Mouse (Mus musculus): ENCODE results near the gene Pltp. TPM values are rescaled to one million over a fixed set of nuclear protein-coding genes. Genes with fewer than 3 reads are reported as not detected.
"Not testable (repeated sequence)": the region's sequence is repeated elsewhere in the genome, so short reads cannot be mapped to it uniquely, and the experiment has no call there.

Pltp gene
- polyA plus RNA-seq, 1 experiment from 2014 or later: 33.4 TPM

- ATAC-seq: no peak
- DNase-seq: no peak
- peaks cover 16% of the 10 kb centered on the region for H3K4me1 ChIP-seq (ENCODE audit: insufficient read depth)
- WGBS (ENCODE audit: insufficient replicate concordance): 61% methylated on average over 4 of the region's 4 CpGs
- H3K9me3 ChIP-seq (ENCODE audit: low read length): no peaks in the 10 kb centered on the region; the same call in 1 of the 2 replicates
- TF ChIP-seq EP300 (IDR thresholded peaks at IDR 0.05; ENCODE audit: low read depth): no peak
- TF ChIP-seq CTCF (IDR thresholded peaks at IDR 0.05; ENCODE audit: low read depth): no peak
- no peak overlapping the region for H3K4me2 ChIP-seq (ENCODE audit: low read depth, low read length)
- no peaks in the 10 kb centered on the region for H3K27me3 ChIP-seq (ENCODE audit: insufficient read depth, low read length)
- no peaks in the 10 kb centered on the region for H3K36me3 ChIP-seq (replicated peaks; ENCODE audit: insufficient read depth, low read length)
- no peak overlapping the region for H3K27ac ChIP-seq (ENCODE audit: low read depth)
- H3K9ac ChIP-seq (replicated peaks): no peak overlapping the region
- no peak overlapping the region for H3K4me3 ChIP-seq (ENCODE audit: low read depth, low read length)
Observed at GRCm38 (mm10) chr2:164864593-164864992, 7.1 kb upstream of the Pltp start.

GRCm38 (mm10) chr2:164863411-164863810 lies 5.9 kb upstream of the Pltp start:
- 85% methylated on average over 7 of the region's 9 CpGs for WGBS (ENCODE audit: insufficient replicate concordance)
- H3K27me3 ChIP-seq (ENCODE audit: insufficient read depth, low read length); ATAC-seq; H3K27ac ChIP-seq (ENCODE audit: low read depth); H3K4me2 ChIP-seq (ENCODE audit: low read depth, low read length); H3K4me3 ChIP-seq (ENCODE audit: low read depth, low read length); H3K9me3 ChIP-seq (ENCODE audit: low read length); DNase-seq; H3K36me3 ChIP-seq (replicated peaks; ENCODE audit: insufficient read depth, low read length); H3K9ac ChIP-seq (replicated peaks): not testable (repeated sequence)
- H3K4me1 ChIP-seq (ENCODE audit: insufficient read depth): peaks cover 13% of the 10 kb centered on the region

GRCm38 (mm10) chr2:164862179-164862861 lies 4.8 kb upstream of the Pltp start:
- H3K4me1 ChIP-seq (ENCODE audit: insufficient read depth): peaks cover 15% of the 10 kb centered on the region
- no peak overlapping the region for H3K4me3 ChIP-seq (ENCODE audit: low read depth, low read length)
- TF ChIP-seq CTCF (IDR thresholded peaks at IDR 0.05; ENCODE audit: low read depth) (no peak), EP300 (IDR thresholded peaks at IDR 0.05; ENCODE audit: low read depth) (no peak)
- H3K4me2 ChIP-seq (ENCODE audit: low read depth, low read length): no peak overlapping the region
- no peak overlapping the region for H3K9ac ChIP-seq (replicated peaks)
- H3K36me3 ChIP-seq (replicated peaks; ENCODE audit: insufficient read depth, low read length): no peaks in the 10 kb centered on the region
- H3K27ac ChIP-seq (ENCODE audit: low read depth): peak overlapping the region; percentile 49; the same call in 1 of the 2 replicates
- H3K9me3 ChIP-seq (ENCODE audit: low read length): no peaks in the 10 kb centered on the region
- peaks cover 8% of the 10 kb centered on the region for H3K27me3 ChIP-seq (ENCODE audit: insufficient read depth, low read length)
- WGBS (ENCODE audit: insufficient replicate concordance): 34% methylated on average over 9 of the region's 9 CpGs
- no peak for DNase-seq
- no peak for ATAC-seq

GRCm38 (mm10) chr2:164861094-164861493 lies 3.6 kb upstream of the Pltp start:
- ATAC-seq (no peak), DNase-seq (no peak)
- peaks cover 21% of the 10 kb centered on the region for H3K27me3 ChIP-seq (ENCODE audit: insufficient read depth, low read length)
- H3K27ac ChIP-seq (ENCODE audit: low read depth): peak overlapping the region; percentile 44; the same call in 1 of the 2 replicates
- no peak for TF ChIP-seq EP300 (IDR thresholded peaks at IDR 0.05; ENCODE audit: low read depth)
- TF ChIP-seq CTCF (IDR thresholded peaks at IDR 0.05; ENCODE audit: low read depth): no peak
- WGBS (ENCODE audit: insufficient replicate concordance): 66% methylated on average over 4 of the region's 4 CpGs
- no peaks in the 10 kb centered on the region for H3K36me3 ChIP-seq (replicated peaks; ENCODE audit: insufficient read depth, low read length)
- H3K4me2 ChIP-seq (ENCODE audit: low read depth, low read length): no peak overlapping the region
- peaks cover 23% of the 10 kb centered on the region for H3K4me1 ChIP-seq (ENCODE audit: insufficient read depth)
- H3K4me3 ChIP-seq (ENCODE audit: low read depth, low read length): no peak overlapping the region
- no peaks in the 10 kb centered on the region for H3K9me3 ChIP-seq (ENCODE audit: low read length)
- H3K9ac ChIP-seq (replicated peaks): no peak overlapping the region

- Histone ChIP-seq H3K9ac (replicated peaks) (peak overlapping the region; percentile 19; the same call in 1 of the 2 replicates), H3K27me3 (ENCODE audit: insufficient read depth, low read length) (peaks cover 27% of the 10 kb centered on the region), H3K4me3 (ENCODE audit: low read depth, low read length) (no peak overlapping the region), H3K4me2 (ENCODE audit: low read depth, low read length) (peak overlapping the region; percentile 47; the same call in 1 of the 2 replicates), H3K4me1 (ENCODE audit: insufficient read depth) (peaks cover 23% of the 10 kb centered on the region), H3K27ac (ENCODE audit: low read depth) (peak overlapping the region; percentile 85), H3K36me3 (replicated peaks; ENCODE audit: insufficient read depth, low read length) (no peaks in the 10 kb centered on the region), H3K9me3 (ENCODE audit: low read length) (no peaks in the 10 kb centered on the region)
- 43% methylated on average over 9 of the region's 9 CpGs for WGBS (ENCODE audit: insufficient replicate concordance)
- peak; percentile 61 for DNase-seq
- ATAC-seq: peak; percentile 93
- TF ChIP-seq CTCF (IDR thresholded peaks at IDR 0.05; ENCODE audit: low read depth): no peak
- TF ChIP-seq EP300 (IDR thresholded peaks at IDR 0.05; ENCODE audit: low read depth): peak; percentile 30; the same call in 1 of the 2 replicates
Observed at GRCm38 (mm10) chr2:164859640-164860432, 2.3 kb upstream of the Pltp start.

- ATAC-seq (peak; percentile 7; the same call in 1 of the 2 replicates), DNase-seq (no peak)
- peak overlapping the region; percentile 47 for H3K4me2 ChIP-seq (ENCODE audit: low read depth, low read length)
- H3K4me3 ChIP-seq (ENCODE audit: low read depth, low read length): no peak overlapping the region
- no peaks in the 10 kb centered on the region for H3K9me3 ChIP-seq (ENCODE audit: low read length)
- WGBS (ENCODE audit: insufficient replicate concordance): 42% methylated on average over 2 of the region's 2 CpGs
- TF ChIP-seq EP300 (IDR thresholded peaks at IDR 0.05; ENCODE audit: low read depth): no peak
- TF ChIP-seq CTCF (IDR thresholded peaks at IDR 0.05; ENCODE audit: low read depth): no peak
- no peaks in the 10 kb centered on the region for H3K36me3 ChIP-seq (replicated peaks; ENCODE audit: insufficient read depth, low read length)
- peaks cover 32% of the 10 kb centered on the region for H3K27me3 ChIP-seq (ENCODE audit: insufficient read depth, low read length)
- H3K9ac ChIP-seq (replicated peaks): peak overlapping the region; percentile 19; the same call in 1 of the 2 replicates
- peaks cover 23% of the 10 kb centered on the region for H3K4me1 ChIP-seq (ENCODE audit: insufficient read depth)
- peak overlapping the region; percentile 85 for H3K27ac ChIP-seq (ENCODE audit: low read depth)
Observed at GRCm38 (mm10) chr2:164859155-164859554, 1.6 kb upstream of the Pltp start.
